Mouse (Mus musculus): ENCODE data around the gene Slc22a14.

Slc22a14 gene

DNA sequence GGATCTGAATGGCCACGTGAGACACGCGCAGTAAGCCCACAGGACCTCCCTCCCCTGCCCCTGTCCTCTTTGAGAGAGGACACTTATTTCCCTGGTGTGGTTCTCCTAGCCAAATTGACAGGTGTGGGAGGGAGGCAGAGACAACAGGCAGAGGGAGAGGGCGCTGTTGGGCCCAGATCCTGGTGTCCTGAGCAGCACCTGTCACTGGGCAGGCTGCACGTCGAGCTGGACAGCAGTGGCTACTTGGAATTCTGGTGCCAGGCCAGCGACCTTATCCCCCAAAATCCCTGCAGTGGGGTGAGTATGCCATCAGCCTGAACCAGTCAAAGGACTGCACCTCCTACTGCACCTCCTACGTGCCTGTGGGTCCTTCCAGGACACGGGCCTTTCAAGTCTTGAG is 222.0 kb downstream of the Slc22a14 start:
- DNase-seq (ENCODE audit: extremely low spot score) = no peak

DNA sequence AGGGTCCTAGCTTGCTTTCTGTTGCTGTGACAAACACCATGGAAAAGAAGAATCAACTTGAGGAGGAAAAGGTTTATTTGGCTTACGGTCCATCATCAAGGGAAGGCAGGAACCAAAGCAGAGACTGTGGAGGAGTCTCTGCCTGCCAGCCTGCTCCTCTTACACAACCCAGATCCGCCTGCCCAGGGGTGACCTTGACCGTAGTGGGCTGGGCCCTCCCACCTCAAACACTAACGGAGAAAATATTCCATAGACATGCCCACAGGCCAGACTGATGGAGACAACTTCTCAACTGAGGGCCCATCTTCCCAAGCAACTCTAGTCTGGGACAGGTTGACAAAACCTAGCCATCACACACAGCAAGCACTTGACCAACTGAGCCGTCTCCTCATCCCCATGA is 223.3 kb downstream of the Slc22a14 start:
- DNase-seq (ENCODE audit: extremely low spot score) = no peak

- DNase-seq (ENCODE audit: extremely low spot score) = no peak
Measured at GRCm38 (mm10) chr9:119138836-119139235, 226.5 kb downstream of the Slc22a14 start.

DNA sequence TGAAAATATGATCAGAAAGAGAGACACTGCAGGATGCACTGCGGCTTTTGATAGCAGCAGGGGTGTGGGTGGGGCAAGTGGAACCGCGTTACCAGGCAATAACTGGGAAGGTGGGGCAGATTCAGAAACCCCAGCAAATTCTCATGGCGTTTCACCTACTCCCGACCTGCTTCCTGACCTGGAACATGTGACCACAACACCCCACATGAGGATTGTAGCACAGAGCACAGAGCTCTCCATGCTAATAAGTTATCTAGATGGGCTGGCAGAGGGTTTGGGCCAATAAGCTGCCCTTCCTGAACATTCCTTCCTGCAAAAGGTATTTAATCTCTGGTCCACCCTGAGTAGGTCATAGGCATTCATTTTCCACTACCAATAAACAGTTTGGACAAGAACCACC is 234.7 kb downstream of the Slc22a14 start:
- no peak for DNase-seq (ENCODE audit: extremely low spot score)

DNA sequence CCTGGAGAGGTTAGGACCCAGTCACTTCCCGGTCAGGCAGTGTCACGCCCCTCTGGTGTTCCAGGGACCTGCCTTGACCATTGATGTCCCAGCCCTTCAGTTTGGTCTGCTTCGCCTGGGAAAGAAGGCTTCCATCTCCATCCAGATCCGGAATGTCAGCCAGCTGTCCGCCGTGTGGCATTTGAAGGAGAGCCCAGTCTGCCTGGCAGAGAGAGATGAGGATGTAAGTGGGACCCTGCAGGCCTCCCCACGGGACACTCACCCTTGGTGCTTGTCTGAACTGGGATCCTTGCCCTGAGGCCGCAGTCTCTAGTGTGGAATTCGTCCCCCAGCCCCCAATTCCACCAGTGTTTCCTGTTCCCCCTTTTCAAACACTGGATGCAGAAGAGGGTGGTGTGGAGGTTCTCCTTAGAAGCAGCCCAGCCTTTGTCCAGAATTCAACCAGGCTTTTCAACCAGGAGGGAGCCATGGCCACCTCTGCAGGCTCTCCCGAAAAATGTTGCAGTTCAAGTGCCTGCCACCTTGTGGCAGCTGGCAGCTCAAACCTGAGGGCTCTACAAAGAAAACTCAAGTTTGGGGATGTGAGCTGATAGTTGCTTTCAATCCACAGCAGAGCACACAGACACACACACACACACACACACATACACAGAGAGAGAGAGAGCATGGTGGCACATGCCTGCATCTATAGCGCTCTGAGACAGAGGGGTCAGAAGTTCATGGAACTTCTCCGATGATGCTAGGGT is 236.7 kb downstream of the Slc22a14 start:
- no peak for DNase-seq (ENCODE audit: extremely low spot score)

DNA sequence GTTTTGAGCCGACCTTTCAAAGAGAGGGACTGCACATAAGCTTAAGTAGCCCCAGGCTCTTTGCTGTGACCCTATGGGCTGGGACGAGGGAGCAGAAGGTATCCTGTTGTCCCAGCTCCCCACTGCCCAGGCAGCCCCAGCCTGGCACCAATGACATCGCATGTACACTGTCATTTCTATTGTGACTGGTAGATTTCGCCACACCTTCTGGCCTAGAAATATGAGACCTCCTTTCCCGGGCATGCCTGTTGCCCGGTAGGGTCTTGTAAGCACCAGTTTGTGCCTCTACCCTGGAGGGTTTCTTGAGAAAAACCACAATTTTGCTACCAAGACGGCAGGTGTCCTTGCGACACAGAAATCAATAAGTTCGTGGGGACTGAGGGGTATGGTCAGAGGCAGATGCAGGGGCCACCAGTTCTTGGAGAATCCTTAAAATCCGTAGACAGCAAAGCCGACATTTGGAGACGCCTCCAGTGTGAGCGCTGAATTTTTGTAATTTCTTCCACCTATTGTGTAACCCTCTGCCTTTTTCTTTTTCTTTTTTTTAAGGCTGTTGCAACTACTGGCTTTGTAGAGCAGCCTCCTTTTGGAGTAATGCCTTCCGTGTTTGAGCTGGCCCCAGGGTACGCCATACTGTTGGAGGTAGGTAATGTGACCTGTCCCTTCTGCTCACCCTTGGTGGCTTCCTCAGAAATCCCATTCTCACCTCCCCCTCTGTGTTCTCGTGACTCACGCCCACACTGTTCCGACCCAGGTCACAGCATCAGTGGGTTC is 242.6 kb downstream of the Slc22a14 start:
- DNase-seq (ENCODE audit: extremely low spot score) = no peak

DNA sequence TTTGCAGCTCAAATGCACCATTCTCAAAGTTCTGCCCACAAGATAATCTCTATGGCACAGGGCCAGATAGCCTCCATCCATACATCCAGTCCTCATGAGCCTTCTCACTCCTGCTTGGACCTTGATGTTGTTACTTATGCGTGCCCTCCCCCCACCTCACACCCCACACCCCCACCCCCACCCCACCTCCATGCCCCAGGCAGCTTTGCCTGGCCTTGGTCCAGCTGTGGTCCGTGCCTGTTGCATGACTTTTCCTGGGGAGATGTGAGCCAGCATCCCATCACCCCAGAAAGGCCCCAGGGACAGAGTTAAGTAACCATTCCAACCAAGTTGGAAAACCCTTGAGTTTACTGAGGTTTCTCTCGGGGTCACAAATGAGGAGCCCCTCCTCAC is 245.2 kb downstream of the Slc22a14 start:
- no peak for DNase-seq (ENCODE audit: extremely low spot score)
